Mouse (Mus musculus) subcutaneous adipose tissue, adult 2 months (tissue): Measurements from ENCODE around the gene Bhlhe40. TPM values are rescaled to one million over a fixed set of nuclear protein-coding genes. Genes with fewer than 3 reads are reported as not detected.

Source experiments
- polyA plus RNA-seq: library from polyadenylated mRNA; depleted of rRNA; stranded (reverse); fragments of >200 nt; gene quantifications from 2 replicates; pipeline ENCODE4 v1.2.3, GENCODE M21; 2012; ENCODE audit warnings: low replicate concordance; rRNA removed

Bhlhe40 gene
- 11.8 and 28.0 TPM in 2 replicates for polyA plus RNA-seq

DNA sequence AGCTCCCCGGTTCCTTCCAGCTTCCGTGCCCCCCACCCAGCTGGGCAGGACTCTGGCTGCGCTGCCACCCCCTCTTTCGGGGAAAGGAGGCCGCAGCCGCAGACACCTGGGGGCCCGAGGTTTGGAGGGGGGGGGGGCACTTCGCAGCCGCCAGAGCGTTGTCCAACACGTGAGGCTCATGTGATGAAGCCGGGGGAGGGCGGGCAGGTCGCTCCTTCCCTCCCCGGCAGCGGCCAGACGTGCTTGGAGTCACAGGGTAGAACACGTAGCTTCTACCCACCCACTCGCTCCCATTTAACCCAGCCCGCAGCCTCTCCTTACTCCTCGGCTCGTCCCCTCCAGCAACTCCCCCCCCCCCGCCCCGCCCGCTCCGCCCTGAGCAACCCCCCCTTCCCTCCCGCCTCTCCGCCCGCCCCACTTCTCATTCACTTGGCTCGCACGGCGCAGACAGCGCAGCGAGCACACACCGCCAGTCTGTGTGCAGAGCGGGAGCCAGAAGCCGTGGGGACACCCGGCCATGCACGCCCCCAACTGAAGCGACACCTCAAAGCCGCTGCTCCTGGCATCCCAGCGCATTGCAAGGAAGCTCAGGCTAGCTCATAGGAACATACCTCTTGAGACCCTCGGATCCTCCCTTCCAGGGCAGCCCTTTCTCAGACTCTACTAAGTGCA, at the start of gene Bhlhe40:
TSS of gene Bhlhe40 (plus strand) at position 424 of the 672 bp plus-strand sequence.

Other genes starting within 250 kb of the Bhlhe40 start
- gene Arl8b, start 122.5 kb downstream of the Bhlhe40 start, polyA plus RNA-seq, result 24.8 and 26.9 TPM in 2 replicates
- gene Edem1, start 168.0 kb downstream of the Bhlhe40 start, polyA plus RNA-seq, result 28.1 and 34.4 TPM in 2 replicates